9 mouse cellular contexts compared by ENCODE assay signal in the genomic region with DNA sequence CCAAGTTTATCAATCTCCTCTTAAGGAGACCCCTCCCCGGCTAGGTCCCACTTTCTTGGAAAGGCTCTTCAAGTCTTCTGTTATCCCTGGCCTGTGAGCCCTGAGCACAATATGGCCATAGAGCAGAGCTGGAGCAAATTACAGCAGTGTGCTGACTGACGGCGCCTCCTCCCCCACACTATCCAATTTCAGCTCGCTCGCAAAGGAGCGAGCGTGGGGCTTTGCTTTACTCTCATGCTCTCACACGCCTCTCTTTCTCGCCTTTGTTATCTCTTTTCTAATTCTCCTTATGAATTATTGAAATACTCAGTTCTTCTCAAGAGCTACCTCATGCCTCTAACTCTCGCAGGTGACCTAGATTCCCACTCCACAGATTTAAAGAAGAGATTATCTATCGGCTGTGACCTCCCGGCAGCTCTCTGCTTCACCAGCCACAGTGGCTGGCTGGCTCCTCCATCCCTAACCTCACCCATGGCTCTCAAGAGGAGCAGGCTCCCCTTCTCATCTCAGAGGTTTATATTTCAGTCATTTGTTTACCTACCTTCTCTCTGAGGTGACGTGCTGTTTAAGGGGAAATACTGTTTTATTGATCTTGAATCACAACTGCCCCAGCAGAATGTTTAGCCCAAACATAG.
DNase-seq lines count a peak whose midpoint lies in the region; ATAC-seq and TF ChIP-seq lines count a peak whose summit lies in the region.
"Had no signal": no experiment of that assay in that cellular context is flagged by ENCODE, and none has a peak within 500 bp of the region (broad histone marks: within the 10 kb centered on the region; RNA-seq: fewer than 3 reads in every experiment).

No protein-coding gene starts in this region.

- peak overlapping the region; percentile 45 for H3K4me2 ChIP-seq in kidney, embryonic 15.5 days
- H3K4me2 ChIP-seq in embryonic facial prominence, embryonic 14.5 days (ENCODE audit: low read depth, low read length) = peak overlapping the region; percentile 53
- no peak overlapping the region for H3K4me2 ChIP-seq in hindbrain, postnatal 0 days (ENCODE audit: low read depth, low read length)
- peak overlapping the region; percentile 41 for H3K4me2 ChIP-seq in neural tube, embryonic 13.5 days
- H3K4me2 ChIP-seq in stomach, postnatal 0 days (replicated peaks; ENCODE audit: low read depth) = no peak overlapping the region

- no peak for DNase-seq in kidney, adult 2 months
- peak; percentile 83 for DNase-seq in embryonic facial prominence, embryonic 14.5 days (ENCODE audit: low spot score)
- DNase-seq in hindbrain, postnatal 0 days (ENCODE audit: low spot score) = peak; percentile 55
- DNase-seq in stomach, postnatal 0 days (ENCODE audit: low spot score) = no peak
- DNase-seq in urinary bladder, adult 2 months (ENCODE audit: low spot score) = no peak
- DNase-seq: cerebellum, postnatal 14 days had no signal

- 12% methylated on average over 13 of the region's 13 CpGs for WGBS in kidney, embryonic 15.5 days
- 67% methylated on average over 13 of the region's 13 CpGs for WGBS in kidney, adult 2 months
- WGBS in embryonic facial prominence, embryonic 14.5 days = 8% methylated on average over 13 of the region's 13 CpGs
- WGBS in hindbrain, postnatal 0 days = 12% methylated on average over 13 of the region's 13 CpGs
- WGBS in neural tube, embryonic 13.5 days = 11% methylated on average over 13 of the region's 13 CpGs
- 24% methylated on average over 13 of the region's 13 CpGs for WGBS in stomach, postnatal 0 days

- no peak for TF ChIP-seq EP300 in stomach, postnatal 0 days (optimal IDR thresholded peaks at IDR 0.05)

- H3K9me3 ChIP-seq in kidney, embryonic 15.5 days (replicated peaks) = no peaks in the 10 kb centered on the region
- H3K9me3 ChIP-seq in embryonic facial prominence, embryonic 14.5 days (ENCODE audit: control insufficient read depth, low read length) = no peaks in the 10 kb centered on the region
- no peaks in the 10 kb centered on the region for H3K9me3 ChIP-seq in hindbrain, postnatal 0 days (ENCODE audit: low read length)
- no peaks in the 10 kb centered on the region for H3K9me3 ChIP-seq in neural tube, embryonic 13.5 days
- no peaks in the 10 kb centered on the region for H3K9me3 ChIP-seq in stomach, postnatal 0 days (ENCODE audit: control insufficient read depth, low read length)

- peak; percentile 90 for ATAC-seq in kidney, embryonic 15.5 days (replicated peaks; ENCODE audit: low FRiP score)
- peak; percentile 92 for ATAC-seq in embryonic facial prominence, embryonic 14.5 days (ENCODE audit: low read depth)
- ATAC-seq in hindbrain, postnatal 0 days = peak; percentile 76; the same call in 1 of the 2 replicates
- ATAC-seq in neural tube, embryonic 13.5 days (ENCODE audit: low read depth) = peak; percentile 84
- no peak for ATAC-seq in granulocyte monocyte progenitor cell, adult 5-6 weeks (replicated peaks; ENCODE audit: poor library complexity, severe bottlenecking)
- ATAC-seq in stomach, postnatal 0 days (ENCODE audit: low FRiP score, low TSS enrichment) = no peak

- no peak for TF ChIP-seq POLR2A in kidney, adult 2 months (IDR thresholded peaks at IDR 0.05; ENCODE audit: low read depth, low read length)

- no peaks in the 10 kb centered on the region for H3K27me3 ChIP-seq in kidney, embryonic 15.5 days
- H3K27me3 ChIP-seq in kidney, adult 2 months (replicated peaks; ENCODE audit: control insufficient read depth, insufficient read depth, low read length) = no peaks in the 10 kb centered on the region
- no peaks in the 10 kb centered on the region for H3K27me3 ChIP-seq in embryonic facial prominence, embryonic 14.5 days (replicated peaks; ENCODE audit: control insufficient read depth, insufficient read depth, low read length)
- H3K27me3 ChIP-seq in hindbrain, postnatal 0 days (ENCODE audit: insufficient read depth, low read length) = no peaks in the 10 kb centered on the region
- no peaks in the 10 kb centered on the region for H3K27me3 ChIP-seq in neural tube, embryonic 13.5 days
- no peaks in the 10 kb centered on the region for H3K27me3 ChIP-seq in stomach, postnatal 0 days (ENCODE audit: control insufficient read depth, insufficient read depth, low read length)

- peaks cover 31% of the 10 kb centered on the region for H3K36me3 ChIP-seq in kidney, embryonic 15.5 days
- peaks cover 3% of the 10 kb centered on the region for H3K36me3 ChIP-seq in kidney, adult 2 months (ENCODE audit: control insufficient read depth, insufficient read depth, low read length)
- H3K36me3 ChIP-seq in embryonic facial prominence, embryonic 14.5 days (ENCODE audit: control insufficient read depth, insufficient read depth, low read length) = peaks cover 13% of the 10 kb centered on the region; the same call in 1 of the 2 replicates
- H3K36me3 ChIP-seq in hindbrain, postnatal 0 days (ENCODE audit: insufficient read depth, low read length) = peaks cover 21% of the 10 kb centered on the region; the same call in 1 of the 2 replicates
- H3K36me3 ChIP-seq in neural tube, embryonic 13.5 days = peaks cover 37% of the 10 kb centered on the region
- H3K36me3 ChIP-seq in stomach, postnatal 0 days (ENCODE audit: control insufficient read depth, insufficient read depth, low read length) = peaks cover 6% of the 10 kb centered on the region

- H3K4me1 ChIP-seq in kidney, embryonic 15.5 days = peaks cover 12% of the 10 kb centered on the region
- H3K4me1 ChIP-seq in kidney, adult 2 months (ENCODE audit: control insufficient read depth, insufficient read depth, low read length) = no peaks in the 10 kb centered on the region
- peaks cover 11% of the 10 kb centered on the region; the same call in 1 of the 2 replicates for H3K4me1 ChIP-seq in embryonic facial prominence, embryonic 14.5 days (ENCODE audit: control insufficient read depth, insufficient read depth, low read length)
- no peaks in the 10 kb centered on the region for H3K4me1 ChIP-seq in hindbrain, postnatal 0 days (ENCODE audit: insufficient read depth, low read length)
- peaks cover 32% of the 10 kb centered on the region for H3K4me1 ChIP-seq in neural tube, embryonic 13.5 days (replicated peaks)
- no peaks in the 10 kb centered on the region for H3K4me1 ChIP-seq in stomach, postnatal 0 days (replicated peaks; ENCODE audit: control insufficient read depth, insufficient read depth)

- H3K27ac ChIP-seq in kidney, embryonic 15.5 days = peak overlapping the region; percentile 62
- H3K27ac ChIP-seq in kidney, adult 2 months (ENCODE audit: insufficient read depth, low read depth, low read length) = no peak overlapping the region
- H3K27ac ChIP-seq in embryonic facial prominence, embryonic 14.5 days (replicated peaks; ENCODE audit: low read depth, low read length) = peak overlapping the region; percentile 28; the same call in 1 of the 2 replicates
- H3K27ac ChIP-seq in hindbrain, postnatal 0 days = peak overlapping the region; percentile 38
- H3K27ac ChIP-seq in neural tube, embryonic 13.5 days (replicated peaks) = peak overlapping the region; percentile 75
- no peak overlapping the region for H3K27ac ChIP-seq in stomach, postnatal 0 days (replicated peaks)

- no peak for TF ChIP-seq CTCF in kidney, adult 2 months (conservative IDR thresholded peaks at IDR 0.05; ENCODE audit: insufficient read depth, insufficient read length, low read depth, low read length)
- TF ChIP-seq CTCF in hindbrain, postnatal 0 days (IDR thresholded peaks at IDR 0.05; ENCODE audit: low read depth) = no peak
- TF ChIP-seq CTCF in stomach, postnatal 0 days (IDR thresholded peaks at IDR 0.05; ENCODE audit: low read depth) = no peak

- H3K9ac ChIP-seq in kidney, embryonic 15.5 days = no peak overlapping the region
- H3K9ac ChIP-seq in embryonic facial prominence, embryonic 14.5 days (ENCODE audit: low read depth, low read length) = peak overlapping the region; percentile 17; the same call in 1 of the 2 replicates
- H3K9ac ChIP-seq in hindbrain, postnatal 0 days (replicated peaks; ENCODE audit: low read length) = no peak overlapping the region
- peak overlapping the region; percentile 44; the same call in 1 of the 2 replicates for H3K9ac ChIP-seq in neural tube, embryonic 13.5 days
- no peak overlapping the region for H3K9ac ChIP-seq in stomach, postnatal 0 days (ENCODE audit: low read length)

- peak overlapping the region; percentile 16 for H3K4me3 ChIP-seq in kidney, embryonic 15.5 days (replicated peaks)
- no peak overlapping the region for H3K4me3 ChIP-seq in kidney, adult 2 months (ENCODE audit: insufficient read depth, low read depth, low read length)
- H3K4me3 ChIP-seq in embryonic facial prominence, embryonic 14.5 days (ENCODE audit: low read depth, low read length) = 0 out of 2 replicates have a peak overlapping the region, but pooled peaks have one; percentile 19
- no peak overlapping the region for H3K4me3 ChIP-seq in hindbrain, postnatal 0 days (ENCODE audit: low read length)
- no peak overlapping the region for H3K4me3 ChIP-seq in neural tube, embryonic 13.5 days
- H3K4me3 ChIP-seq in stomach, postnatal 0 days (ENCODE audit: low read depth, low read length) = no peak overlapping the region

Comparison
In these comparisons a context has a peak if more than half of its experiments do, and no peak if none do; other contexts are left out.
1. H3K27ac ChIP-seq: peak in kidney, embryonic 15.5 days (single experiment), embryonic facial prominence, embryonic 14.5 days (single experiment), hindbrain, postnatal 0 days (single experiment) and neural tube, embryonic 13.5 days (single experiment); none in kidney, adult 2 months (single experiment) and stomach, postnatal 0 days (single experiment).
2. H3K4me3 ChIP-seq: peak in kidney, embryonic 15.5 days (single experiment) and embryonic facial prominence, embryonic 14.5 days (single experiment); none in kidney, adult 2 months (single experiment), hindbrain, postnatal 0 days (single experiment), neural tube, embryonic 13.5 days (single experiment) and stomach, postnatal 0 days (single experiment).
3. ATAC-seq: peak in kidney, embryonic 15.5 days (single experiment), embryonic facial prominence, embryonic 14.5 days (single experiment), hindbrain, postnatal 0 days (single experiment) and neural tube, embryonic 13.5 days (single experiment); none in granulocyte monocyte progenitor cell, adult 5-6 weeks (single experiment) and stomach, postnatal 0 days (single experiment).
4. H3K4me2 ChIP-seq: peak in kidney, embryonic 15.5 days (single experiment), embryonic facial prominence, embryonic 14.5 days (single experiment) and neural tube, embryonic 13.5 days (single experiment); none in hindbrain, postnatal 0 days (single experiment) and stomach, postnatal 0 days (single experiment).
5. H3K9ac ChIP-seq: peak in embryonic facial prominence, embryonic 14.5 days (single experiment) and neural tube, embryonic 13.5 days (single experiment); none in kidney, embryonic 15.5 days (single experiment), hindbrain, postnatal 0 days (single experiment) and stomach, postnatal 0 days (single experiment).
6. DNase-seq: peak in embryonic facial prominence, embryonic 14.5 days (single experiment) and hindbrain, postnatal 0 days (single experiment); none in kidney, adult 2 months (single experiment), stomach, postnatal 0 days (single experiment) and urinary bladder, adult 2 months (single experiment).